Mouse (Mus musculus): Measurements from ENCODE around the gene Cxcl9. TPM values are rescaled to one million over a fixed set of nuclear protein-coding genes. Genes with fewer than 3 reads are reported as not detected.

Cxcl9 gene
- polyA plus RNA-seq, 1 experiment from 2014 or later: not detected

GRCm38 (mm10) chr5:92294525-92294924 is 33.4 kb downstream of the Cxcl9 start:
- Histone ChIP-seq H3K27me3 (ENCODE audit: low read depth, poor library complexity, severe bottlenecking) (no peaks in the 10 kb centered on the region), H3K36me3 (peaks cover 97% of the 10 kb centered on the region), H3K27ac (no peak overlapping the region), H3K4me3 (no peak overlapping the region), H3K4me1 (no peaks in the 10 kb centered on the region), H3K9me3 (replicated peaks) (no peaks in the 10 kb centered on the region)
- no peak for DNase-seq (ENCODE audit: low spot score)
- WGBS: 86% methylated on average over 2 of the region's 2 CpGs

GRCm38 (mm10) chr5:92291652-92292414 is 36.0 kb downstream of the Cxcl9 start:
- Histone ChIP-seq H3K36me3 (peaks cover 99% of the 10 kb centered on the region), H3K27ac (no peak overlapping the region), H3K4me3 (no peak overlapping the region), H3K9me3 (replicated peaks) (no peaks in the 10 kb centered on the region), H3K27me3 (ENCODE audit: low read depth, poor library complexity, severe bottlenecking) (no peaks in the 10 kb centered on the region), H3K4me1 (no peaks in the 10 kb centered on the region)
- DNase-seq (ENCODE audit: low spot score): no peak
- 89% methylated on average over 6 of the region's 6 CpGs for WGBS

GRCm38 (mm10) chr5:92287840-92288239 is 40.0 kb downstream of the Cxcl9 start:
- 89% methylated on average over 6 of the region's 6 CpGs for WGBS
- no peak for DNase-seq (ENCODE audit: low spot score)
- Histone ChIP-seq H3K4me1 (no peaks in the 10 kb centered on the region), H3K4me3 (no peak overlapping the region), H3K36me3 (peaks cover 88% of the 10 kb centered on the region), H3K27ac (no peak overlapping the region), H3K9me3 (replicated peaks) (no peaks in the 10 kb centered on the region), H3K27me3 (ENCODE audit: low read depth, poor library complexity, severe bottlenecking) (no peaks in the 10 kb centered on the region)

GRCm38 (mm10) chr5:92283107-92283506 is 44.8 kb downstream of the Cxcl9 start:
- H3K9me3 ChIP-seq (replicated peaks): no peaks in the 10 kb centered on the region

GRCm38 (mm10) chr5:92282571-92282970 is 45.3 kb downstream of the Cxcl9 start:
- no peak for DNase-seq (ENCODE audit: low spot score)
- peaks cover 35% of the 10 kb centered on the region for H3K36me3 ChIP-seq
- H3K27me3 ChIP-seq (ENCODE audit: low read depth, poor library complexity, severe bottlenecking): no peaks in the 10 kb centered on the region
- H3K4me1 ChIP-seq: peaks cover 13% of the 10 kb centered on the region
- no peaks in the 10 kb centered on the region for H3K9me3 ChIP-seq (replicated peaks)
- no peak overlapping the region for H3K27ac ChIP-seq
- 89% methylated on average over 4 of the region's 4 CpGs for WGBS
- no peak overlapping the region for H3K4me3 ChIP-seq

More at GRCm38 (mm10) chr5:92283107-92283506, 44.8 kb downstream of the Cxcl9 start:
- Histone ChIP-seq H3K27ac (no peak overlapping the region), H3K36me3 (peaks cover 40% of the 10 kb centered on the region), H3K27me3 (ENCODE audit: low read depth, poor library complexity, severe bottlenecking) (no peaks in the 10 kb centered on the region), H3K4me1 (peaks cover 10% of the 10 kb centered on the region), H3K4me3 (no peak overlapping the region)
- 83% methylated on average over 3 of the region's 3 CpGs for WGBS
- no peak for DNase-seq (ENCODE audit: low spot score)

GRCm38 (mm10) chr5:92278942-92279537 is 48.8 kb downstream of the Cxcl9 start:
- peaks cover 15% of the 10 kb centered on the region for H3K4me1 ChIP-seq
- peak overlapping the region; percentile 37 for H3K27ac ChIP-seq
- H3K36me3 ChIP-seq: 0 out of 2 replicates have a peak, but pooled peaks cover 3% of the 10 kb centered on the region
- no peaks in the 10 kb centered on the region for H3K9me3 ChIP-seq (replicated peaks)
- WGBS: 89% methylated on average over 10 of the region's 10 CpGs
- no peak overlapping the region for H3K4me3 ChIP-seq
- H3K27me3 ChIP-seq (ENCODE audit: low read depth, poor library complexity, severe bottlenecking): no peaks in the 10 kb centered on the region
- DNase-seq (ENCODE audit: low spot score): no peak

GRCm38 (mm10) chr5:92277437-92278394 is 50.2 kb downstream of the Cxcl9 start, which contains the start of gene Naaa:
Gene Naaa, minus strand, starts transcription at chr5:92278170.
- H3K4me1 ChIP-seq: peaks cover 15% of the 10 kb centered on the region
- no peaks in the 10 kb centered on the region for H3K36me3 ChIP-seq
- H3K27me3 ChIP-seq (ENCODE audit: low read depth, poor library complexity, severe bottlenecking): no peaks in the 10 kb centered on the region
- H3K27ac ChIP-seq: peak within 1 kb of the TSS; percentile 65
- DNase-seq (ENCODE audit: low spot score): peak; percentile 86
- peak within 1 kb of the TSS; percentile 69 for H3K4me3 ChIP-seq
- 3% methylated on average over 53 of the region's 54 CpGs for WGBS
- H3K9me3 ChIP-seq (replicated peaks): no peaks in the 10 kb centered on the region

Other genes with a start within 250 kb of the Cxcl9 start
- 265 and 267 TPM in 2 replicates for gene G3bp2, start 244.4 kb downstream of the Cxcl9 start, polyA plus RNA-seq (2016; fragmentation: Nextera tagmentation; extraction: Ambion mirVana)
- gene Uso1, start 190.1 kb downstream of the Cxcl9 start, polyA plus RNA-seq (2016; fragmentation: Nextera tagmentation; extraction: Ambion mirVana): 39.0 and 44.7 TPM in 2 replicates
- gene U90926, start 112.7 kb downstream of the Cxcl9 start, polyA plus RNA-seq (2016; fragmentation: Nextera tagmentation; extraction: Ambion mirVana): not detected in 2 replicates
- gene Ppef2, start 71.8 kb downstream of the Cxcl9 start, polyA plus RNA-seq (2016; fragmentation: Nextera tagmentation; extraction: Ambion mirVana): 0.16 and 0.58 TPM in 2 replicates
- gene Naaa, start 49.9 kb downstream of the Cxcl9 start, polyA plus RNA-seq (2016; fragmentation: Nextera tagmentation; extraction: Ambion mirVana): 8.8 and 9.2 TPM in 2 replicates
- 55.6 and 61.0 TPM in 2 replicates for gene Sdad1, start 17.6 kb downstream of the Cxcl9 start, polyA plus RNA-seq (2016; fragmentation: Nextera tagmentation; extraction: Ambion mirVana)
- 0.89 and 2.0 TPM in 2 replicates for gene Art3, start 3.7 kb upstream of the Cxcl9 start, polyA plus RNA-seq (2016; fragmentation: Nextera tagmentation; extraction: Ambion mirVana)
- 0.26 and 0.28 TPM in 2 replicates for gene Cxcl10, start 20.8 kb upstream of the Cxcl9 start, polyA plus RNA-seq (2016; fragmentation: Nextera tagmentation; extraction: Ambion mirVana)
- 76.6 and 81.9 TPM in 2 replicates for gene Nup54, start 107.1 kb upstream of the Cxcl9 start, polyA plus RNA-seq (2016; fragmentation: Nextera tagmentation; extraction: Ambion mirVana)
- gene Scarb2, start 178.8 kb upstream of the Cxcl9 start, polyA plus RNA-seq (2016; fragmentation: Nextera tagmentation; extraction: Ambion mirVana): 5.7 and 7.2 TPM in 2 replicates
- gene Fam47e, start 227.0 kb upstream of the Cxcl9 start, polyA plus RNA-seq (2016; fragmentation: Nextera tagmentation; extraction: Ambion mirVana): not detected in 2 replicates